Mouse (Mus musculus): ENCODE measurements around the gene Gm10073. TPM values are rescaled to one million over a fixed set of nuclear protein-coding genes. Genes with fewer than 3 reads are reported as not detected.
"Not testable (repeated sequence)": the region's sequence is repeated elsewhere in the genome, so short reads cannot be mapped to it uniquely, and the experiment has no call there.

Gene Gm10073
- polyA plus RNA-seq, 1 experiment from 2014 or later = 11.3 TPM

DNA sequence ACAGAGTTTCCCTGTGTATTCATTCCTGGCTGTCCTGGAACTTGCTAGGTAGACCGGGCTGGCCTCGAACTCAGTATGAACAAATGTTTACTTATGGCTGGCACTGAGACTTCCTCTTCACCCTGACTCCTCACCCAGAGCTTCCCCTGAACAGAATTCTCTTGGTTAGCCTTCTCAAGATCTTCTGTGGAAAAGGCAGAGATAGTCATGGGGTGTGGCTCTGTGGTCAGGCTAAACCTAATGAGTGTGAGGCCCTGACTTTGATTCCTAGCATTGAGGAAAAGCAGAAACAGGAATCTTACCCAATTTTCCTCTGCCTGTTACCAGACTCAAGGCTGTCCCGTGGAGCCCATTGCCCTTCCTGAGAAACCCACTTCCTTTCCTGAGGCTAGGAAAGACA lies 38.8 kb upstream of the Gm10073 start:
- no peak overlapping the region for H3K4me3 ChIP-seq (ENCODE audit: low read length)
- no peak for ATAC-seq (ENCODE audit: low FRiP score, low TSS enrichment)
- H3K4me1 ChIP-seq (ENCODE audit: insufficient read depth, low read length) = peaks cover 33% of the 10 kb centered on the region
- 62% methylated on average over 3 of the region's 3 CpGs for WGBS
- no peak overlapping the region for H3K9ac ChIP-seq (replicated peaks; ENCODE audit: low read length)
- H3K36me3 ChIP-seq (ENCODE audit: insufficient read depth, low read length) = no peaks in the 10 kb centered on the region
- H3K4me2 ChIP-seq (replicated peaks; ENCODE audit: low read depth, low read length) = no peak overlapping the region
- no peak overlapping the region; the same call in 1 of the 2 replicates for H3K27ac ChIP-seq (ENCODE audit: low read length)
- no peaks in the 10 kb centered on the region for H3K27me3 ChIP-seq (ENCODE audit: insufficient read depth, low read length)
- H3K9me3 ChIP-seq (ENCODE audit: low read length) = no peaks in the 10 kb centered on the region

DNA sequence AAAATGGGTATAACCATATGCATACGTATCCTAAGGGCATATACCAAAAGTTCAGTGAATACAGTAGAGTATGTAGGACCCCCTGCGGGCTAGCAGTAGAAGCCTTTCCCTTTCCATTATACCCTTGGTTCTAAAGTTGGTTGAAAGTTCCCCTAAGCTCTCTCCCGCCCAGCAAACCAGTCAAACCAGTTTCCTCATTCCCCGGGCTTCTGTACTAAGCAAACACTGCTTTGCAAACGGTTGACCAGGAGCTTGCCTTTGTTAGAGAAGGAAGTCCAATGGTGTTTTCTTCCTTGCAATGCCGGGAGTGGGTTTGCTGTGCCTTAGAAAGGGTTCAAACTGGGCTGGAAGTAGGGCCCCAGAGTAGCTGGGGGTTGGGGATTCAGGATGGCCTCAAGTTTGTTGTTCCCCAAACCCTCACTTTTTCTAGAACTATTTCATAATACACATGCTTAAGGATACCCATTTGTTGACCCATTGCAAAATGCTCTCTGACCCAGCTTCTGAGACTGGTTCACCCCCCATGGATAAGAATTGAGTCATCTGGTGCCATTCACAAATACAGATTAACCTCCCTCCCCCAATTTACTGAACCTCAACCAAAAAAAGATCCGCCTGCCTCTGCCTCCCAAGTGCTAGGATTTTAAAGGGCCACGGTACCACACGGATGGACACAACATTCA lies 37.8 kb upstream of the Gm10073 start:
- Histone ChIP-seq H3K27me3 (ENCODE audit: insufficient read depth, low read length) (peaks cover 2% of the 10 kb centered on the region; the same call in 1 of the 2 replicates), H3K4me1 (ENCODE audit: insufficient read depth, low read length) (peaks cover 32% of the 10 kb centered on the region), H3K27ac (ENCODE audit: low read length) (peak overlapping the region; percentile 67), H3K36me3 (ENCODE audit: insufficient read depth, low read length) (no peaks in the 10 kb centered on the region), H3K9ac (replicated peaks; ENCODE audit: low read length) (no peak overlapping the region), H3K4me2 (replicated peaks; ENCODE audit: low read depth, low read length) (no peak overlapping the region), H3K9me3 (ENCODE audit: low read length) (no peaks in the 10 kb centered on the region), H3K4me3 (ENCODE audit: low read length) (no peak overlapping the region)
- ATAC-seq (ENCODE audit: low FRiP score, low TSS enrichment) = 0 out of 2 replicates have a peak, but pooled peaks have one; percentile 32
- 63% methylated on average over 9 of the region's 9 CpGs for WGBS

DNA sequence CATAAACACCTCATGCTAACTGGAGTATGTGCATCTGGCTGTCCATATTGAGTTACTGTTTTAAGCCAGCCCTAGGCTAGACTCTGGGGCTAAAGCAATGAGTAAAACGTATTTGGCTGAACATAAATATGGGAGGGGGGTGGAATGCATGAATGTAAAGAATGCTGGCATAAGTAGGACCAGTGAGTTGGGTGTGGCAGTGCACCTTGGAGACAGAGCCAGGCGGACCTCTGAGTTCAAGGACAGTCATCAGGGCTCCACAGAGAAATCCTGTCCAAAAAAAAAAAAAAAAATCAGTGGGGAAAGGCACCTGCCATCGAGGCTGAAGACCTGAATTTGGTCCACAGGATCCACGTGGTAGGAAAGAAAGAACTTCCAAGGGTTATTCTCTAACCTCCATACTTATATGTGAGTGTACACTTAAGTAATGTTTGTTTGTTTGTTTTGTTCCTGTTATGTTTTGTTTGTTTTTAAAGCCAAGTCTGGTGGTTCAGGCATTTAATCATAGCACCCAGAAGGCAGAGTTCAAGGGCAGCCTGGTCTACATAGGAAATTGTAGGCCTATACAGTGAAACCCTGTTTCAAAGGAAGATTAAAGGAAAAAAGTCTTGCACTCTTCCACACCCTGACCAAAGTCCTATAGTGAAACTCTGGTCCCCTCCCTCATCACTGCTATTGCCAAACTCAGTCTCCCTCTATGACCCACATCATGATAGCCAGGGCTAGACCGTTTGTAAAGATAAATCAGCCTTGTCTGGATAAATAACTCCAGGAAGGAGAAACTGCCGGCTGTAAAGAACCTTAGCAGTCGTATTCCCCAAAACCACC lies 36.0 kb upstream of the Gm10073 start:
- Histone ChIP-seq H3K4me2 (replicated peaks; ENCODE audit: low read depth, low read length) (no peak overlapping the region), H3K4me3 (ENCODE audit: low read length) (no peak overlapping the region), H3K27me3 (ENCODE audit: insufficient read depth, low read length) (peaks cover 18% of the 10 kb centered on the region), H3K9ac (replicated peaks; ENCODE audit: low read length) (no peak overlapping the region), H3K4me1 (ENCODE audit: insufficient read depth, low read length) (peaks cover 18% of the 10 kb centered on the region), H3K36me3 (ENCODE audit: insufficient read depth, low read length) (no peaks in the 10 kb centered on the region), H3K9me3 (ENCODE audit: low read length) (no peaks in the 10 kb centered on the region), H3K27ac (ENCODE audit: low read length) (no peak overlapping the region)
- no peak for ATAC-seq (ENCODE audit: low FRiP score, low TSS enrichment)
- WGBS = 59% methylated on average over 7 of the region's 7 CpGs

DNA sequence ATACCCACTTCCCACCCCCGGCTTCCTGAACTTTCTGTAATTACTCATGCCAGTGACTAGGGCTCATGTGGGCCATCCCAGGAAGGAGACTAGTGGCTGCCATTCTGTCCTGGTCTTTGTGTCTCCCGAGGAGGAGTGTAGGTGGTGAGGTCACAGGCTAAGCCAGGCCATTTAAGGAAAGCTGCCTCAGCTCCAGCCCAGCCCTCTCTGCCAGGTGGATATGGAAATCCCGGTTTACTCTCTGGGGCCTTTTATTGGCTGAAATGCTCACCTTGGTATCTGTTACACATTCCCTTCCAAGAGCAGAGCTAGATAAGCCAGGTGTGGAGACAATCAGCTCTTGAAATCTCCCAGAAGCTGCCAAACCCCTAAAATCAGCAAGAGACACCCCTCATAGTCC lies 35.2 kb upstream of the Gm10073 start:
- H3K4me2 ChIP-seq (replicated peaks; ENCODE audit: low read depth, low read length) = no peak overlapping the region
- no peak for ATAC-seq (ENCODE audit: low FRiP score, low TSS enrichment)
- H3K27me3 ChIP-seq (ENCODE audit: insufficient read depth, low read length) = peaks cover 25% of the 10 kb centered on the region
- peaks cover 16% of the 10 kb centered on the region for H3K4me1 ChIP-seq (ENCODE audit: insufficient read depth, low read length)
- no peaks in the 10 kb centered on the region for H3K9me3 ChIP-seq (ENCODE audit: low read length)
- no peak overlapping the region for H3K27ac ChIP-seq (ENCODE audit: low read length)
- H3K9ac ChIP-seq (replicated peaks; ENCODE audit: low read length) = no peak overlapping the region
- 14% methylated on average over 3 of the region's 3 CpGs for WGBS
- H3K36me3 ChIP-seq (ENCODE audit: insufficient read depth, low read length) = no peaks in the 10 kb centered on the region
- no peak overlapping the region for H3K4me3 ChIP-seq (ENCODE audit: low read length)

DNA sequence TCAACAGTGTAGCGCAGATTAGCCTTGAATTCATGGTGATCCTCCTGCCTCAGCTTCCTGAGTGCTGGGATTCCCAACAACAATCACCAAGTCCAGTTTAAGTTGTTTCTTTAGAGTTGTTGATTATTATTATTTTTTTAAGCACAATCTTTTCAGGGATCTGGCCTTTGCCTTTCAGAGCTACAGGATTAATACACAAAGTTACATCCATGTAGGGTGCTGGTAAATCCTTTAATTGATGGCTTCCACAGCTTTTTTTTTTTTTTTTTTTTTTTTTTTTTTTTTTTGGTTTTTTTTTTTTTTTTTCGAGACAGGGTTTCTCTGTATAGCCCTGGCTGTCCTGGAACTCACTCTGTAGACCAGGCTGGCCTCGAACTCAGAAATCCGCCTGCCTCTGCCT lies 34.5 kb upstream of the Gm10073 start:
- H3K27ac ChIP-seq (ENCODE audit: low read length); H3K4me2 ChIP-seq (replicated peaks; ENCODE audit: low read depth, low read length); H3K4me3 ChIP-seq (ENCODE audit: low read length); H3K9ac ChIP-seq (replicated peaks; ENCODE audit: low read length); H3K9me3 ChIP-seq (ENCODE audit: low read length); ATAC-seq (ENCODE audit: low FRiP score, low TSS enrichment); H3K36me3 ChIP-seq (ENCODE audit: insufficient read depth, low read length): not testable (repeated sequence)
- 86% methylated on average over 3 of the region's 4 CpGs for WGBS
- peaks cover 31% of the 10 kb centered on the region for H3K27me3 ChIP-seq (ENCODE audit: insufficient read depth, low read length)
- H3K4me1 ChIP-seq (ENCODE audit: insufficient read depth, low read length) = peaks cover 15% of the 10 kb centered on the region

DNA sequence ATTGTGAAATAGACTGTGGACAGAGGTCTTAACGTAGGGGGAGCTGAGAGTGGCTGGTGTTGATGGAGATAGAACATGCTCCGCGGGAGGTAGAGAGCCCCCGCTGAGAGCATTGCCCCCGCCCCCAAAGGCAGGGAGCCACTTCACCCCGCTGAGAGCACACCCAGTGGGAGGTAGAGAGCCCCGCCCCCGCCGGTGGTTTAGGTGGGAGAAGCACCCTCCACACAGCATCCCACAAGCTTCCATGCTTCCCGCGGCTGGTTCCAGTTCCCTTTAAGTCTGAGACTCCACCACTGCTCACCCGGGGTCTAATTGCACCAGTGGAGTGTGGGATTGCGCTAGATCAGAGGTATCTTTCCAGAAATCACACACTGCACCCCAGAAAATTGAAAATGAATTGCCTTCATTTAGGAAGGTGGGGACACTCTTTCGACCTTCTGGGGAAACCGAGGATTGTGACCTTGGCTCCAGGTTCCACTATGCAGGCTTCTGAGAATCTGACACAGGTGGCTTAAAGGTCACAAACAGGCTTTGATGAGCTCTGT lies 33.4 kb upstream of the Gm10073 start:
- peaks cover 10% of the 10 kb centered on the region; the same call in 1 of the 2 replicates for H3K4me1 ChIP-seq (ENCODE audit: insufficient read depth, low read length)
- H3K4me3 ChIP-seq (ENCODE audit: low read length) = no peak overlapping the region
- H3K4me2 ChIP-seq (replicated peaks; ENCODE audit: low read depth, low read length) = no peak overlapping the region
- WGBS = 40% methylated on average over 15 of the region's 15 CpGs
- H3K9ac ChIP-seq (replicated peaks; ENCODE audit: low read length) = no peak overlapping the region
- H3K27me3 ChIP-seq (ENCODE audit: insufficient read depth, low read length) = peaks cover 37% of the 10 kb centered on the region
- ATAC-seq (ENCODE audit: low FRiP score, low TSS enrichment) = no peak
- H3K9me3 ChIP-seq (ENCODE audit: low read length) = no peaks in the 10 kb centered on the region
- no peaks in the 10 kb centered on the region for H3K36me3 ChIP-seq (ENCODE audit: insufficient read depth, low read length)
- no peak overlapping the region for H3K27ac ChIP-seq (ENCODE audit: low read length)

DNA sequence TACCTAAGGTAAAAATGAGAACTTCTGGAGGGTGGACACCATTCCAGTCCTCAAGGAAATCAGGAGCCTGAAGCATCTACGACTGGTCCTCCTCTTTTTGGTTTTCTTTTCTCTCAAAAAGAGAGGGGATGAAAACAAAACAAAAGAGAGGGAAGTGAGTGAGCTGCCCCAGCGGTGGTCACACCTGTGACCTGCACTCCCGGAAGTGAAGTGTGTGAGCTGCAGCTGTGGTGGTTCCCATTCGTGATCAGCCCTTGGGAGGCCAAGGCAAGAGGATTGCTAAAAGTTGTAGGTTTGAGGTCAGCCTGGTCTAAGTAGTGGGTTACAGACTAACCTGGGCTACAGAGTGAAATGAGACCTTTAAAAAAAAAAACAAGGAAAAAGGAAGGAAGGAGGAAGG lies 32.9 kb upstream of the Gm10073 start:
- Histone ChIP-seq H3K4me3 (ENCODE audit: low read length) (no peak overlapping the region), H3K4me1 (ENCODE audit: insufficient read depth, low read length) (peaks cover 10% of the 10 kb centered on the region; the same call in 1 of the 2 replicates), H3K27me3 (ENCODE audit: insufficient read depth, low read length) (peaks cover 37% of the 10 kb centered on the region), H3K36me3 (ENCODE audit: insufficient read depth, low read length) (no peaks in the 10 kb centered on the region), H3K9ac (replicated peaks; ENCODE audit: low read length) (no peak overlapping the region), H3K4me2 (replicated peaks; ENCODE audit: low read depth, low read length) (no peak overlapping the region), H3K9me3 (ENCODE audit: low read length) (no peaks in the 10 kb centered on the region), H3K27ac (ENCODE audit: low read length) (no peak overlapping the region)
- ATAC-seq (ENCODE audit: low FRiP score, low TSS enrichment) = no peak
- WGBS = 43% methylated on average over 4 of the region's 4 CpGs

DNA sequence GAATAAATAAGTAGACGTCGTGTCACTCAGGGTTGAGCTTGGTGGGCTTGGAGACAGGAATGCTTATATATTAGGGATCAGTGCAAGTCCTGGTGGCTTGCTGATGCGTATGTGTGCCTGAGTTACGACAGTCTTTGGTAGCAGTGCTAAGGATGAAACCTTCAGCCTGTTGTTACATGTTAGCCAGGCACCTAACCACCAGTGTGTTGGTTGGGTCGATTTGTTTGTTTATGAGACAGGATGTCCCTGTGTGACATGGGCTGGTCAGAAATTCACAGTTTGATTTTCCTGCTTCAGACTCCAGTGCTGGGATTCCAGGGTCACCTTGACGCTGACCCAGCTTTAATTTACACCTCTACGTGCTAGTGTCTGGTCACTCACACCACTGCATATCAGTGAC lies 32.4 kb upstream of the Gm10073 start:
- Histone ChIP-seq H3K27me3 (ENCODE audit: insufficient read depth, low read length) (peaks cover 37% of the 10 kb centered on the region), H3K4me1 (ENCODE audit: insufficient read depth, low read length) (peaks cover 10% of the 10 kb centered on the region; the same call in 1 of the 2 replicates), H3K9ac (replicated peaks; ENCODE audit: low read length) (no peak overlapping the region), H3K4me3 (ENCODE audit: low read length) (0 out of 2 replicates have a peak overlapping the region, but pooled peaks have one; percentile 12), H3K4me2 (replicated peaks; ENCODE audit: low read depth, low read length) (peak overlapping the region; percentile 28; the same call in 1 of the 2 replicates), H3K9me3 (ENCODE audit: low read length) (no peaks in the 10 kb centered on the region), H3K36me3 (ENCODE audit: insufficient read depth, low read length) (no peaks in the 10 kb centered on the region), H3K27ac (ENCODE audit: low read length) (no peak overlapping the region)
- WGBS = 67% methylated on average over 7 of the region's 7 CpGs
- ATAC-seq (ENCODE audit: low FRiP score, low TSS enrichment) = no peak

DNA sequence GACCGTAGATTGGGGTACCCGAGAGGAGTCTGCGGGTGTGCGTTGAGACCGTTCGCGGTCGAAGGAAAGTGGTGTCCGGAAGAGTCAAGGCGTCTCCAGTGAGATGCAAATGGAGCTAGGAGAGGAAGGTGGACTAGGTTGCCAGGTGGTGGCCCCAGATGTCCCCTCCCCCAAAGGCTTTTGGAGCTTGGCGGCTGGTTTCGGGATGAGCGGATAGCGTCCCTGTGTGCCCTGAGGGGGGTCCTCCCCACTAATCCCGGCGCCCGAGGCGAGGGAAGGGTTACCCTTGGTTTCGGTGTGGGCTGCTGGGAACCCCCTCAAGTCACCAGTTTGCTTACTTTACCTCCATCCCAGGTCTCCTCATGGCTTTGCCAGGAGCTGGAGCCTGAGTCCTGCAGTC lies 30.7 kb upstream of the Gm10073 start:
- Histone ChIP-seq H3K36me3 (ENCODE audit: insufficient read depth, low read length) (no peaks in the 10 kb centered on the region), H3K9ac (replicated peaks; ENCODE audit: low read length) (peak overlapping the region; percentile 75), H3K9me3 (ENCODE audit: low read length) (no peaks in the 10 kb centered on the region), H3K4me2 (replicated peaks; ENCODE audit: low read depth, low read length) (peak overlapping the region; percentile 69), H3K4me1 (ENCODE audit: insufficient read depth, low read length) (peaks cover 10% of the 10 kb centered on the region; the same call in 1 of the 2 replicates), H3K27ac (ENCODE audit: low read length) (peak overlapping the region; percentile 84; the same call in 1 of the 2 replicates), H3K4me3 (ENCODE audit: low read length) (peak overlapping the region; percentile 62), H3K27me3 (ENCODE audit: insufficient read depth, low read length) (peaks cover 37% of the 10 kb centered on the region)
- WGBS = under 1% methylated on average over 19 of the region's 19 CpGs
- no peak for ATAC-seq (ENCODE audit: low FRiP score, low TSS enrichment)

Measured in kidney, embryonic 16.5 days (tissue).